In the genomic region with DNA sequence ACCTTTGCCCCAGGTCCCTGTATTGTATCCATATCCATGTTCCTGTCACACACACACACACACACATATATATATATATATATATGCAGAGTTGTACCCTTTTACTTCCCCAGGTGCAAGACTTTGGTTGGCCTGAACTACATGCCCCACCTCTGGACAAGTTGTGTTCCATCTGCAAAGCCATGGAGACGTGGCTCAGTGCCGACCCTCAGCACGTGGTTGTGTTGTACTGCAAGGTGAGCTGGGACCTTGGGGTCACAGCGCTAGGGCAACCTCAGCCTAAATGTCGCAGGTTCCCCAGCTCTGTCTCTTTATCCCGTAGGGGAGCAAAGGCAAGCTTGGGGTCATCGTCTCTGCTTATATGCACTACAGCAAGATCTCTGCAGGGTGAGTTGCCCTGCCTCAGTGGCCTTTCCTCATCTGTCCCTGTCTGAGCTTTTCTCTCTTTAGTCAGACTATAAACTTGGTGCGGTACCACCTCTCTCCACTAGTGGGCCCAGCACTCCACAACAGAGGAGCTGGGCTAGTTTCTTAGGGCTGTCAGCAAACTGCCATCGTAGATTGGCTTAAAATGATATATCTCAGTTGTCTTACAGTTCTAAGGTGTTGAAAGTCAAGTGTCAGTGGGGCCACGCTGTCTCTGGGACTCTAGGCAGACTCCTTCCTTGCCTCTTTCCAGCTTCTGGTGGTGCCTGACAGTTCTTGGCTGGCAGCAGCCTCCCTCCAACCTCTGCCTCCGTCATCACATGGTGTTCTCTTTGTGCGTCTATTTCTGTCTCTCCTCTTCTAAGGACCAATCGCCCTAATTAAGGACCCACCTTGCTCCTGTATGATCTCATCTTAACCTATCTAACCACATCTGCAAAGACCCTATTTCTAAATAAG, we compare ENCODE assay signal across 8 mouse cellular contexts. TPM values are rescaled to one million over a fixed set of nuclear protein-coding genes. Genes with fewer than 3 reads are reported as not detected.
DNase-seq lines count a peak whose midpoint lies in the region; ATAC-seq and TF ChIP-seq lines count a peak whose summit lies in the region.

No protein-coding gene starts in this region.

- DNase-seq in heart, adult 11 months: peak; percentile 94
- no peak for DNase-seq in heart, adult 8-10 months (ENCODE audit: low spot score)
- peak; percentile 71 for DNase-seq in ES-E14 (ENCODE audit: low read depth, low spot score)
- peak; percentile 75 to 85 for DNase-seq in cerebellum, adult 2 months

- no peak for TF ChIP-seq POLR2A in cerebellum, adult 2 months (IDR thresholded peaks at IDR 0.05; ENCODE audit: borderline replicate concordance, insufficient read depth, low read length)

- H3K36me3 ChIP-seq in ES-E14 (ENCODE audit: control insufficient read depth, insufficient read depth, low read length, poor library complexity, severe bottlenecking): no peaks in the 10 kb centered on the region
- H3K36me3 ChIP-seq in liver, embryonic 15.5 days (replicated peaks): no peaks in the 10 kb centered on the region; the same call in 1 of the 2 replicates
- no peaks in the 10 kb centered on the region for H3K36me3 ChIP-seq in neural tube, embryonic 15.5 days

- H3K27me3 ChIP-seq in cerebellum, adult 2 months (ENCODE audit: control insufficient read depth, insufficient read depth, low read length): no peaks in the 10 kb centered on the region
- peaks cover 50% of the 10 kb centered on the region for H3K27me3 ChIP-seq in liver, embryonic 15.5 days
- H3K27me3 ChIP-seq in neural tube, embryonic 15.5 days (replicated peaks): peaks cover 24% of the 10 kb centered on the region

- H3K9ac ChIP-seq in ES-E14 (ENCODE audit: insufficient read depth, low read depth, low read length, poor library complexity, severe bottlenecking): no peak overlapping the region
- H3K9ac ChIP-seq in liver, embryonic 15.5 days: no peak overlapping the region
- no peak overlapping the region for H3K9ac ChIP-seq in neural tube, embryonic 15.5 days (replicated peaks)

- no peaks in the 10 kb centered on the region for H3K9me3 ChIP-seq in ES-E14 (ENCODE audit: control insufficient read depth, insufficient read depth, low read depth, low read length)
- no peaks in the 10 kb centered on the region for H3K9me3 ChIP-seq in liver, embryonic 15.5 days (replicated peaks)
- no peaks in the 10 kb centered on the region for H3K9me3 ChIP-seq in neural tube, embryonic 15.5 days (replicated peaks)

- ATAC-seq in frontal cortex, adult (ENCODE audit: low TSS enrichment): peak; percentile 45
- ATAC-seq in inflammation-experienced regulatory T-cells, adult 6 months: peak; percentile 67
- no peak for ATAC-seq in liver, embryonic 15.5 days (ENCODE audit: insufficient read depth)
- no peak for ATAC-seq in neural tube, embryonic 15.5 days (ENCODE audit: low FRiP score)

- in situ Hi-C loops in ES-E14 (cut with MboI; ENCODE audit: low sequenced_read_pairs in 2 of 2, unreplicated experiment in 2 of 2): no loop called here

- peaks cover 5 to 18% of the 10 kb centered on the region in 2 experiments; a peak in 3 of 4 replicates for H3K4me1 ChIP-seq in ES-E14 (ENCODE audit: control insufficient read depth in 2 of 2, insufficient read depth in 2 of 2, low read length in 2 of 2, poor library complexity in 1 of 2)
- peaks cover 30% of the 10 kb centered on the region for H3K4me1 ChIP-seq in cerebellum, adult 2 months (ENCODE audit: control insufficient read depth, insufficient read depth, low read length)
- peaks cover 45% of the 10 kb centered on the region for H3K4me1 ChIP-seq in liver, embryonic 15.5 days (replicated peaks)
- peaks cover 57% of the 10 kb centered on the region for H3K4me1 ChIP-seq in neural tube, embryonic 15.5 days

- 17% methylated on average over 13 of the region's 13 CpGs for WGBS in cerebellum, adult 2 months
- WGBS in liver, embryonic 15.5 days (ENCODE audit: insufficient replicate concordance): 32% methylated on average over 13 of the region's 13 CpGs
- 39% methylated on average over 13 of the region's 13 CpGs for WGBS in neural tube, embryonic 15.5 days

- no peak overlapping the region for H3K27ac ChIP-seq in ES-E14 (ENCODE audit: insufficient read depth, low read depth, low read length, poor library complexity, severe bottlenecking)
- no peak overlapping the region for H3K27ac ChIP-seq in cerebellum, adult 2 months (ENCODE audit: insufficient read depth, low read length)
- no peak overlapping the region for H3K27ac ChIP-seq in liver, embryonic 15.5 days (replicated peaks)
- no peak overlapping the region for H3K27ac ChIP-seq in neural tube, embryonic 15.5 days (replicated peaks)

- peak; percentile 83 for TF ChIP-seq CTCF in cerebellum, adult 2 months (IDR thresholded peaks at IDR 0.05; ENCODE audit: borderline replicate concordance, insufficient read depth, low read depth, low read length)

- peak overlapping the region; percentile 62; the same call in 1 of the 2 replicates for H3K4me2 ChIP-seq in liver, embryonic 15.5 days
- peak overlapping the region; percentile 62 for H3K4me2 ChIP-seq in neural tube, embryonic 15.5 days

- H3K4me3 ChIP-seq in ES-E14 (ENCODE audit: insufficient read depth in 1 of 2, low read depth in 1 of 2, low read length in 2 of 2, poor library complexity in 1 of 2, severe bottlenecking in 1 of 2): peak overlapping the region in 1 of 2 experiments; percentile 82; a peak in 1 of 4 replicates
- no peak overlapping the region for H3K4me3 ChIP-seq in cerebellum, adult 2 months (replicated peaks; ENCODE audit: insufficient read depth, low read depth, low read length)
- no peak overlapping the region for H3K4me3 ChIP-seq in liver, embryonic 15.5 days (replicated peaks)
- H3K4me3 ChIP-seq in neural tube, embryonic 15.5 days (replicated peaks): no peak overlapping the region

TF ChIP-seq in ES-E14, 5 proteins besides CTCF, POLR2A, EP300 and RAD21:
- no peak for TF ChIP-seq ZC3H11A (IDR thresholded peaks at IDR 0.05; ENCODE audit: borderline replicate concordance, low read depth, low read length)
- no peak for TF ChIP-seq CHD2 (IDR thresholded peaks at IDR 0.05; ENCODE audit: low read depth, low read length)
- TF ChIP-seq MAFK (IDR thresholded peaks at IDR 0.05; ENCODE audit: insufficient read depth, low read depth, low read length): no peak
- TF ChIP-seq HCFC1 (IDR thresholded peaks at IDR 0.05; ENCODE audit: borderline replicate concordance, insufficient read depth, low read length): no peak
- TF ChIP-seq ZNF384 (IDR thresholded peaks at IDR 0.05; ENCODE audit: low read depth, low read length): no peak

RNA-seq across cellular contexts. Expression of gene Tns2, which starts 7.7 kb away (rescaled TPM):
- total RNA-seq in heart, adult 8-10 months (2022): 100 to 1,000 TPM; 123 to 146 (median 133) TPM
- total RNA-seq in ES-E14 (2012; rRNA removed): 4.5 and 4.9 TPM in 2 replicates
- 33.6 and 33.7 TPM in 2 replicates for polyA plus RNA-seq in cerebellum, adult 2 months (2012; rRNA removed)
- 1 to 10 TPM; 3.3 to 4.2 (median 3.8) TPM for polyA plus RNA-seq in inflammation-experienced regulatory T-cells, adult 6 months (2017; shearing (Covaris generic))
- 4.7 and 5.4 TPM in 2 replicates for polyA plus RNA-seq in liver, embryonic 15.5 days (2015; fragmentation: Nextera tagmentation; extraction: Ambion mirVana)
- polyA plus RNA-seq in neural tube, embryonic 15.5 days (2015; fragmentation: Nextera tagmentation; extraction: Ambion mirVana): 9.8 and 13.7 TPM in 2 replicates

RNA-seq across cellular contexts. Expression of gene Spryd3, which starts 28.1 kb away (rescaled TPM):
- total RNA-seq in heart, adult 8-10 months (2022): 10 to 100 TPM; 13.2 to 16.8 (median 15.6) TPM
- total RNA-seq in ES-E14 (2012; rRNA removed): 22.7 and 34.8 TPM in 2 replicates
- polyA plus RNA-seq in cerebellum, adult 2 months (2012; rRNA removed): 159 and 161 TPM in 2 replicates
- 10 to 100 TPM; 32.1 to 44.8 (median 33.6) TPM for polyA plus RNA-seq in inflammation-experienced regulatory T-cells, adult 6 months (2017; shearing (Covaris generic))
- 12.9 and 14.6 TPM in 2 replicates for polyA plus RNA-seq in liver, embryonic 15.5 days (2015; fragmentation: Nextera tagmentation; extraction: Ambion mirVana)
- polyA plus RNA-seq in neural tube, embryonic 15.5 days (2015; fragmentation: Nextera tagmentation; extraction: Ambion mirVana): 83.6 and 96.0 TPM in 2 replicates

RNA-seq across cellular contexts. Expression of gene Eif4b, which starts 34.4 kb away (rescaled TPM):
- 100 to 1,000 TPM; 161 to 190 (median 169) TPM for total RNA-seq in heart, adult 8-10 months (2022)
- total RNA-seq in ES-E14 (2012; rRNA removed): 361 and 417 TPM in 2 replicates
- polyA plus RNA-seq in cerebellum, adult 2 months (2012; rRNA removed): 114 TPM in 2 replicates
- 100 to 1,000 TPM in 2 of 3 experiments, 10 to 100 TPM in 1; 90.5 to 131 (median 129) TPM for polyA plus RNA-seq in inflammation-experienced regulatory T-cells, adult 6 months (2017; shearing (Covaris generic))
- polyA plus RNA-seq in liver, embryonic 15.5 days (2015; fragmentation: Nextera tagmentation; extraction: Ambion mirVana): 43.5 and 48.3 TPM in 2 replicates
- 72.6 and 87.1 TPM in 2 replicates for polyA plus RNA-seq in neural tube, embryonic 15.5 days (2015; fragmentation: Nextera tagmentation; extraction: Ambion mirVana)

RNA-seq across cellular contexts. Expression of gene Igfbp6, which starts 36.2 kb away (rescaled TPM):
- total RNA-seq in heart, adult 8-10 months (2022): 10 to 100 TPM; 20.6 to 52.4 (median 26.0) TPM
- 4.2 and 7.5 TPM in 2 replicates for total RNA-seq in ES-E14 (2012; rRNA removed)
- 15.0 and 18.7 TPM in 2 replicates for polyA plus RNA-seq in cerebellum, adult 2 months (2012; rRNA removed)
- polyA plus RNA-seq in inflammation-experienced regulatory T-cells, adult 6 months (2017; shearing (Covaris generic)): under 1 TPM in 1 of 3 experiments, not detected in 2; 0.33 TPM
- polyA plus RNA-seq in liver, embryonic 15.5 days (2015; fragmentation: Nextera tagmentation; extraction: Ambion mirVana): 1.8 and 1.9 TPM in 2 replicates
- 3.2 and 3.5 TPM in 2 replicates for polyA plus RNA-seq in neural tube, embryonic 15.5 days (2015; fragmentation: Nextera tagmentation; extraction: Ambion mirVana)

RNA-seq across cellular contexts. Expression of gene Soat2, which starts 42.4 kb away (rescaled TPM):
- total RNA-seq in heart, adult 8-10 months (2022): under 1 TPM in 3 of 4 experiments, not detected in 1; 0.11 to 0.13 (median 0.12) TPM
- total RNA-seq in ES-E14 (2012; rRNA removed): 5.3 and 9.5 TPM in 2 replicates
- polyA plus RNA-seq in cerebellum, adult 2 months (2012; rRNA removed): 0.08 TPM in 1 of 2 replicates, not detected in the other
- polyA plus RNA-seq in inflammation-experienced regulatory T-cells, adult 6 months (2017; shearing (Covaris generic)): 1 to 10 TPM in 2 of 3 experiments, under 1 TPM in 1; 0.94 to 4.9 (median 1.3) TPM
- 33.1 and 34.7 TPM in 2 replicates for polyA plus RNA-seq in liver, embryonic 15.5 days (2015; fragmentation: Nextera tagmentation; extraction: Ambion mirVana)
- polyA plus RNA-seq in neural tube, embryonic 15.5 days (2015; fragmentation: Nextera tagmentation; extraction: Ambion mirVana): 0.06 and 0.68 TPM in 2 replicates

Comparison
In these comparisons a context has a peak if more than half of its experiments do, and no peak if none do; other contexts are left out.
1. ATAC-seq: peak in frontal cortex, adult (single experiment) and inflammation-experienced regulatory T-cells, adult 6 months (single experiment); none in liver, embryonic 15.5 days (single experiment) and neural tube, embryonic 15.5 days (single experiment).